Mouse (Mus musculus) limb, embryonic 11.5 days (tissue): ENCODE measurements around the gene Fthl17f. TPM values are rescaled to one million over a fixed set of nuclear protein-coding genes. Genes with fewer than 3 reads are reported as not detected.

Experiments
- ATAC-seq: fragments of 200-750 bp; cut with Nextera tagmentation; 2 replicates; pipeline ENCODE4 v1.8.0; 2017; ENCODE audit warnings: low read depth; ENCODE audit not compliant: insufficient number of reproducible peaks, low FRiP score, low TSS enrichment
- DNase-seq: peaks from one replicate; pipeline ENCODE4 v3.0.0-alpha.2; 2015; ENCODE audit warnings: low spot score
- H3K27ac ChIP-seq: fragments of 300-500 bp; sonication (generic); replicated peaks from 2 replicates; pipeline ENCODE4 v1.5.1; 2014; ENCODE audit warnings: low read depth, mild to moderate bottlenecking, low read length
- H3K27me3 ChIP-seq: fragments of 300-500 bp; sonication (generic); 2 replicates; pipeline ENCODE4 v1.6.1; 2014; ENCODE audit warnings: mild to moderate bottlenecking, low read length, mixed read lengths; ENCODE audit not compliant: control insufficient read depth, insufficient read depth
- H3K36me3 ChIP-seq: fragments of 300-500 bp; sonication (generic); 2 replicates; pipeline ENCODE4 v1.6.1; 2014; ENCODE audit warnings: mild to moderate bottlenecking, low read length, moderate library complexity, mixed read lengths; ENCODE audit not compliant: control insufficient read depth, insufficient read depth
- H3K4me1 ChIP-seq: fragments of 300-500 bp; sonication (generic); 2 replicates; pipeline ENCODE4 v1.6.1; 2014; ENCODE audit warnings: low read length, mixed read lengths; ENCODE audit not compliant: control insufficient read depth, insufficient read depth
- H3K4me2 ChIP-seq: fragments of 300-500 bp; sonication (generic); 2 replicates; pipeline ENCODE4 v1.6.1; 2014; ENCODE audit warnings: low read depth, mild to moderate bottlenecking, moderate library complexity; ENCODE audit not compliant: severe bottlenecking
- H3K4me3 ChIP-seq: fragments of 300-500 bp; sonication (generic); 2 replicates; pipeline ENCODE4 v1.5.1; 2014; ENCODE audit warnings: low read depth, low read length
- H3K9ac ChIP-seq: fragments of 300-500 bp; sonication (generic); 2 replicates; pipeline ENCODE4 v1.6.1; 2014; ENCODE audit warnings: mild to moderate bottlenecking, low read length
- H3K9me3 ChIP-seq: fragments of 300-500 bp; sonication (generic); 2 replicates; pipeline ENCODE4 v1.6.1; 2016; ENCODE audit warnings: low read length; ENCODE audit not compliant: control insufficient read depth
- WGBS: fragments of 180-500 bp; shearing (Covaris S2); extraction: QIAGEN DNeasy Blood & Tissue Kit; methylation state at CpG from one replicate; pipeline ENCODE4 v1.1.7; 2014; 5-methylcytosine and 5-hydroxymethylcytosine counted together
- polyA plus RNA-seq: library from polyadenylated mRNA; unstranded; fragments of >200 nt; fragmentation: Nextera tagmentation; extraction: Ambion mirVana; gene quantifications from 2 replicates; pipeline ENCODE4 v1.2.1, GENCODE M21; 2014

The Fthl17f gene
- polyA plus RNA-seq, 1 experiment from 2014 or later, result not detected

- H3K9me3 ChIP-seq, result no peaks in the 10 kb centered on the region
- H3K4me1 ChIP-seq, result no peaks in the 10 kb centered on the region
- 95% methylated on average over 6 of the region's 6 CpGs for WGBS
- H3K36me3 ChIP-seq, result no peaks in the 10 kb centered on the region
- H3K9ac ChIP-seq, result no peak within 1 kb of the TSS
- no peak within 1 kb of the TSS for H3K27ac ChIP-seq
- H3K27me3 ChIP-seq, result no peaks in the 10 kb centered on the region
- no peak within 1 kb of the TSS for H3K4me2 ChIP-seq
- H3K4me3 ChIP-seq, result no peak within 1 kb of the TSS
- ATAC-seq, result no peak
- no peak for DNase-seq
These were observed 41.4 kb downstream of the Fthl17f start, which contains the start of gene 4930402K13Rik for GRCm38 (mm10) chrX:9104262-9104661. Gene 4930402K13Rik, plus strand, starts transcription at chrX:9104562.

- DNase-seq (no peak), ATAC-seq (no peak)
- Histone ChIP-seq H3K4me1 (no peaks in the 10 kb centered on the region), H3K36me3 (no peaks in the 10 kb centered on the region), H3K27ac (no peak overlapping the region), H3K9ac (no peak overlapping the region), H3K27me3 (no peaks in the 10 kb centered on the region), H3K4me3 (no peak overlapping the region), H3K9me3 (no peaks in the 10 kb centered on the region), H3K4me2 (no peak overlapping the region)
- 69% methylated on average over 2 of the region's 2 CpGs for WGBS
These were observed 47.6 kb downstream of the Fthl17f start for GRCm38 (mm10) chrX:9110381-9110780.

Other genes starting within 250 kb of the Fthl17f start
- not detected in 2 replicates for gene Gm6592, start 219.0 kb upstream of the Fthl17f start, polyA plus RNA-seq
- not detected in 2 replicates for gene Gm5751, start 188.8 kb upstream of the Fthl17f start, polyA plus RNA-seq
- 6.5 and 8.1 TPM in 2 replicates for gene B630019K06Rik, start 170.6 kb upstream of the Fthl17f start, polyA plus RNA-seq
- gene Fthl17b, start 100.0 kb upstream of the Fthl17f start, polyA plus RNA-seq, result not detected in 2 replicates
- not detected in 2 replicates for gene Fthl17c, start 86.5 kb upstream of the Fthl17f start, polyA plus RNA-seq
- not detected in 2 replicates for gene Fthl17d, start 76.3 kb upstream of the Fthl17f start, polyA plus RNA-seq
- gene Fthl17e, start 29.5 kb upstream of the Fthl17f start, polyA plus RNA-seq, result not detected in 2 replicates
- gene 4930402K13Rik, start 41.5 kb downstream of the Fthl17f start, polyA plus RNA-seq, result not detected in 2 replicates
- 0.17 and 0.21 TPM in 2 replicates for gene Lancl3, start 136.9 kb downstream of the Fthl17f start, polyA plus RNA-seq
- 0.17 TPM in 1 of 2 replicates, not detected in the other for gene Gm14862, start 193.9 kb downstream of the Fthl17f start, polyA plus RNA-seq
- 1.8 and 2.1 TPM in 2 replicates for gene Xk, start 209.7 kb downstream of the Fthl17f start, polyA plus RNA-seq
- gene H2al1m, start 220.7 kb downstream of the Fthl17f start, polyA plus RNA-seq, result not detected in 2 replicates